Mouse (Mus musculus) gastrocnemius, postnatal 10 days (tissue): ENCODE data around the gene Rnase11. TPM values are rescaled to one million over a fixed set of nuclear protein-coding genes. Genes with fewer than 3 reads are reported as not detected.
"Not testable (repeated sequence)": the region's sequence is repeated elsewhere in the genome, so short reads cannot be mapped to it uniquely, and the experiment has no call there.

Experiments used
- DNase-seq: peaks from one replicate; pipeline ENCODE4 v3.0.0; 2021; ENCODE audit warnings: mixed read lengths
- total RNA-seq, 2 experiments: library from RNA; stranded (reverse); gene quantifications; 2 replicates each; pipeline ENCODE4 v1.2.3; 2021

Gene Rnase11
- total RNA-seq, 2 experiments from 2014 or later, result not detected

- no peak for DNase-seq
Observed at GRCm38 (mm10) chr14:51081035-51081434, 31.1 kb upstream of the Rnase11 start.

GRCm38 (mm10) chr14:51079180-51079579 lies 29.2 kb upstream of the Rnase11 start:
- DNase-seq, result no peak

GRCm38 (mm10) chr14:51074335-51074734 lies 24.4 kb upstream of the Rnase11 start, which contains the start of gene Olfr750:
TSS of gene Olfr750 (minus strand) at chr14:51074435.
- DNase-seq, result no peak

GRCm38 (mm10) chr14:51069617-51070016 lies 19.7 kb upstream of the Rnase11 start:
- DNase-seq, result peak; percentile 32

GRCm38 (mm10) chr14:51068956-51069355 lies 19.0 kb upstream of the Rnase11 start:
- DNase-seq, result no peak

- DNase-seq, result no peak
Observed at GRCm38 (mm10) chr14:51060761-51061160, 10.8 kb upstream of the Rnase11 start.

- DNase-seq, result no peak
Observed at GRCm38 (mm10) chr14:51057401-51057831, 7.5 kb upstream of the Rnase11 start, which contains the start of gene Rnase12. TSS of gene Rnase12 (minus strand) at chr14:51057661.

GRCm38 (mm10) chr14:51054243-51055237 lies 4.6 kb upstream of the Rnase11 start:
- no peak for DNase-seq

- no peak for DNase-seq
Observed at GRCm38 (mm10) chr14:51053176-51053575, 3.2 kb upstream of the Rnase11 start.

GRCm38 (mm10) chr14:51051941-51052340 lies 2.0 kb upstream of the Rnase11 start:
- no peak for DNase-seq

GRCm38 (mm10) chr14:51047846-51048245 lies 2.1 kb downstream of the Rnase11 start:
- DNase-seq, result no peak

GRCm38 (mm10) chr14:51041769-51042168 lies 8.2 kb downstream of the Rnase11 start, which contains the start of gene Rnase9:
TSS of gene Rnase9 (minus strand) at chr14:51041869.
- no peak for DNase-seq

- DNase-seq, result no peak
Observed at GRCm38 (mm10) chr14:51036214-51036613, 13.7 kb downstream of the Rnase11 start.

GRCm38 (mm10) chr14:51035206-51035605 lies 14.8 kb downstream of the Rnase11 start:
- no peak for DNase-seq

GRCm38 (mm10) chr14:51027387-51028155 lies 22.4 kb downstream of the Rnase11 start:
- DNase-seq, result no peak

GRCm38 (mm10) chr14:51026391-51027133 lies 23.4 kb downstream of the Rnase11 start:
- DNase-seq, result peak; percentile 40

GRCm38 (mm10) chr14:51024820-51025219 lies 25.1 kb downstream of the Rnase11 start:
- no peak for DNase-seq

GRCm38 (mm10) chr14:51023457-51023856 lies 26.5 kb downstream of the Rnase11 start:
- no peak for DNase-seq

GRCm38 (mm10) chr14:51017256-51017655 lies 32.7 kb downstream of the Rnase11 start:
- peak; percentile 22 for DNase-seq

GRCm38 (mm10) chr14:51015780-51016179 lies 34.2 kb downstream of the Rnase11 start:
- no peak for DNase-seq

GRCm38 (mm10) chr14:51014724-51015123 lies 35.2 kb downstream of the Rnase11 start:
- not testable (repeated sequence) for DNase-seq

- DNase-seq, result no peak
Observed at GRCm38 (mm10) chr14:51009572-51009971, 40.4 kb downstream of the Rnase11 start.
